Mouse (Mus musculus): ENCODE results near the gene Pigw.

Pigw gene

GRCm38 (mm10) chr11:84828516-84829399, 51.3 kb downstream of the Pigw start, which contains the start of gene Dhrs11:
Gene Dhrs11, minus strand, starts transcription at chr11:84828994.
- in situ Hi-C loops (cut with MboI; ENCODE audit: unreplicated experiment in 2 of 2) = loop anchor here (5.0 to 25.0 kb wide), 2 partner anchors 39 to 1516 kb away; partner anchors contain the start of gene Pex12 (in 1 of the 2)

- in situ Hi-C loops (cut with MboI; ENCODE audit: unreplicated experiment in 2 of 2) = loop anchor here (5.0 to 25.0 kb wide), 2 partner anchors 39 to 1516 kb away; partner anchors contain the start of gene Pex12 (in 1 of the 2)
Measured at GRCm38 (mm10) chr11:84827901-84828503, 52.1 kb downstream of the Pigw start.

- in situ Hi-C loops (cut with MboI; ENCODE audit: unreplicated experiment in 2 of 2) = loop anchor here (5.0 to 25.0 kb wide), 2 partner anchors 40 to 1515 kb away; partner anchors contain the start of gene Pex12 (in 1 of the 2)
Measured at GRCm38 (mm10) chr11:84827492-84827891, 52.6 kb downstream of the Pigw start.

All from v-Abl transformed pro-B cells (cell line).